Mouse (Mus musculus) retina, adult 2 months (tissue): Measurements from ENCODE around the gene Gm8138.
"Not testable (repeated sequence)": the region's sequence is repeated elsewhere in the genome, so short reads cannot be mapped to it uniquely, and the experiment has no call there.

Source experiments
- DNase-seq: peaks from one replicate; pipeline ENCODE4 v3.0.0-alpha.2; 2012; ENCODE audit warnings: low read depth, low spot score

Gene Gm8138

DNA sequence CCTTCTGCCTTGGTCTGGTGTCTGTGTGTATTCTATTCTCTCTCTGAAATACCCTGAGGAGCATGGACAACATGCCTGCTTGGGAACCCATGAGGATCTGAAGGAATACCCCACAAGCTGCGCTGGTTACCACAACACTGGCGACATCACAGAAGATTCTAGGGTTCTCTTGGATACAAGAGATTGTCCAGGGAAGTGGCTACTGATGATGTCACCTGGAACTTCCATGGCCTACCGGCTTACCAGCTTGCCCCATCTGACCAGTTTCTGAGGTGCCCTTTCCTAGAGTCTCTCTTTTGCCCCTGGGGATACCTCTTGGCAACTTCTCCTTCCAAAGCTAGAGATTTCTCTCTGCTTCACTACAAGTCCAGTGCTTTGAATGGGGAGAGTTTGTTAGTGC lies at the start of gene Gm8138:
TSS of gene Gm8138 (minus strand) at position 101 of the 400 bp plus-strand sequence.
- DNase-seq = not testable (repeated sequence)

GRCm38 (mm10) chr14:43361713-43362112 lies 54.4 kb downstream of the Gm8138 start:
- DNase-seq = not testable (repeated sequence)
